Mouse (Mus musculus): Measurements from ENCODE around the gene Capg. TPM values are rescaled to one million over a fixed set of nuclear protein-coding genes. Genes with fewer than 3 reads are reported as not detected.

Gene Capg
- polyA plus RNA-seq, 1 experiment from 2014 or later, result 5.4 TPM

DNA sequence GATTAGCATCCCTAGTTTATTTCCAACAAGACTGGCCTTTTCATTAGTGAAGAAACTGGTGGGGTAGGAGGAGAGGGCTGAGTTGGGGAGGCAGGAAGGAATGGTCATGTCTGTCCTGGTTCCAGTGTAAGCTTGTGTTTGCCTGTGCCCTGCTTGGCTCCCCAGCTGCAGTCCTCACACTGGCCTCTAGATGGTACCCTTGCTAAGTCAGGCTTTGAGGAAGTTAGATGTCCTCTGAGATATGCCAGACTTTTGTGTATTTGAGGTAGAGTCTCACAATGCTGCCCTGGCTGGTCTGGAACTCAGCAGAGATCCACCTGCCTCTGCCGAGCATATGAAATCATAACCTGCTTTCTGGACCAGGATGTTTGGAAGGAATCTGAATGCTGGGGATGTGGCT is 57.5 kb downstream of the Capg start:
- Histone ChIP-seq H3K36me3 (replicated peaks) (peaks cover 17% of the 10 kb centered on the region), H3K4me2 (no peak overlapping the region), H3K27me3 (no peaks in the 10 kb centered on the region), H3K4me1 (peaks cover 21% of the 10 kb centered on the region), H3K4me3 (replicated peaks) (no peak overlapping the region), H3K9ac (no peak overlapping the region), H3K9me3 (no peaks in the 10 kb centered on the region), H3K27ac (no peak overlapping the region)
- ATAC-seq (ENCODE audit: low FRiP score), result 0 out of 2 replicates have a peak, but pooled peaks have one; percentile 9
- 66% methylated on average over 1 of the region's 1 CpGs for WGBS

DNA sequence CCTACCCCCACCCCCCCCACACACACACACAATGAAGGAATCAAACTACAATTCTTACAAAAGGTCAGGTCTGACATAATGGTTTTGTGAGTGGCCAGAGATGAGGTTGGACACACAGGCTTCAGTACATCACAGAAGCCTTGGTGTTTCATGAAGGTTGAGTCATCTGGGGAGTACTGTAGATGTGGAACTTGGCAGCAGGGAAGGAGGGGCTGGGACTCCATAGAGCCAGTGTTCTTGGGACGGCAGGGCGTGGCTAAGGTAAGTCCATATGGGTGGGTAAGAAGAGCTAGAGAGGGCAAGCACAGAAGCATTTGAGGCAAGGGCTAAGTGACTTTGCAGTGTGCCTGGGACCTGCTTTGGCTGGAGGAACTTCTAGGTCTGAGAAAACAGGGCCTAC is 59.9 kb downstream of the Capg start:
- peaks cover 33% of the 10 kb centered on the region for H3K36me3 ChIP-seq (replicated peaks)
- no peak overlapping the region for H3K27ac ChIP-seq
- no peak for ATAC-seq (ENCODE audit: low FRiP score)
- no peaks in the 10 kb centered on the region for H3K27me3 ChIP-seq
- H3K9ac ChIP-seq, result no peak overlapping the region
- no peak overlapping the region for H3K4me2 ChIP-seq
- peaks cover 3% of the 10 kb centered on the region for H3K4me1 ChIP-seq
- no peaks in the 10 kb centered on the region for H3K9me3 ChIP-seq
- H3K4me3 ChIP-seq (replicated peaks), result no peak overlapping the region
- WGBS, result 69% methylated on average over 2 of the region's 2 CpGs

DNA sequence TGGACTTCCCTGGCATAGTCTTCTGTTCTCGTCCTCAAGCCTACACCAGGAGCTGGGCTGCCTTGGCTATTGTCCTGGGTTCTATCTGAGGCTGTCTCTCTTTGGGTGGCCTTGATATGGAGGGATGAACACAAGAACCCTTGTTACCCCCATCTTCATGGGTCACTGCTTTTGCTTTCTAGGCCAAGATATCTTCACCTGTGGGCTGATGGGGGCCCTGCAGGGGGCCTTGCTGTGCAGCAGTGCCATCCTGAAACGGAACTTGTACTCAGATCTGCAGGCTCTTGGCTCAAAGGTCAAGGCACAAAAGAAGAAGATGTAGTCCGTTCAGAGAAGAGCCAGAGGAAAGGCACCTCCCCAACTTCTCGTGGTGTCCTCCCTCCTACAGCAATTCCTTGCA is 62.9 kb downstream of the Capg start:
- no peaks in the 10 kb centered on the region for H3K9me3 ChIP-seq
- no peak for ATAC-seq (ENCODE audit: low FRiP score)
- no peak overlapping the region for H3K27ac ChIP-seq
- H3K27me3 ChIP-seq, result no peaks in the 10 kb centered on the region
- no peak overlapping the region for H3K4me3 ChIP-seq (replicated peaks)
- H3K4me2 ChIP-seq, result no peak overlapping the region
- H3K4me1 ChIP-seq, result no peaks in the 10 kb centered on the region
- WGBS, result 83% methylated on average over 4 of the region's 4 CpGs
- no peak overlapping the region for H3K9ac ChIP-seq
- peaks cover 60% of the 10 kb centered on the region for H3K36me3 ChIP-seq (replicated peaks)

DNA sequence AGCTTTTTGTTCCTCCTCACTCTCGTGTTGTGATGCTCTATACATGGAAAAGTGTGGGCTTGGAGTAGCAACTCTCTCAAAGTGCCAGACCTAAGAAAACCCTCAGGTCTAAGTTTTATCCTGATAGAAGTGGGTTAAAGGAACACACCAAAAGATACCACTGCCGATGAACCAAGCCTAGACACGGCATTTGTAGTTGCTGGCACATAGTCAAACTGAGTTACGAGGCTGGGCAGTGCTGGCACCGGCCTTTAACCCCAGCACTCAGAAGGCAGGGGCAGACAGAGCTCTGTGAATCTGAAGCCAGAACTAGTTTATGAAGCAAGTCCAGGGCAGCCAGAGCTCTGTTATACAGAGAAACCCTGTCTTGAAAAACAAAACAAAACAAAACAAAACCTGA is 63.5 kb downstream of the Capg start:
- Histone ChIP-seq H3K9ac (no peak overlapping the region), H3K4me1 (no peaks in the 10 kb centered on the region), H3K36me3 (replicated peaks) (peaks cover 60% of the 10 kb centered on the region), H3K4me2 (no peak overlapping the region), H3K4me3 (replicated peaks) (no peak overlapping the region), H3K27me3 (no peaks in the 10 kb centered on the region), H3K27ac (no peak overlapping the region), H3K9me3 (no peaks in the 10 kb centered on the region)
- ATAC-seq (ENCODE audit: low FRiP score), result no peak
- WGBS, result 89% methylated on average over 5 of the region's 5 CpGs

DNA sequence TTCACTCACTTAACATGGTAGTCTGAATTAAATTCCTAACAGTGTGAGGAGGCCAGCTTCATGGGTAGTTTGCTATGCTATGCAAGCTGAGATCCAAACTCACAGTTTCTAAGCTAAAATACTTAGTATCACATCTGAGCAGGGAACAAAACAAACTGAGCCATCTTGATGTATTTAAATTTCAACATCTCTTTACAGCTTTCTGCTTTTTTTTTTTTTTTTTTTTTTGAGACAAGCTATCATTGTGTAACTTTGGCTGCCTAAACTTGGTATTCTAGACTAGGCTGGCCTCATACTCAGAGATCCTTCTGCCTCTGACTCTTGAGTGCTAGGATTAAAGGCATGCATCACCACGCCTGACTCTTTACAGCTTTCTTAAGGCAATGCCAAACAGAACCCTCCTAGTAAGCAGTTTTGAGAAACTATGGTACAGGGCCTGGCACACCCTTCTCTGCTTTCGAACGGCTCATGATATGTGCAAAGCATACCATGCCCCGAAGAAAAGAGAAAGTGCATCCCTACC is 64.5 kb downstream of the Capg start:
- H3K4me1 ChIP-seq, result peaks cover under 1% of the 10 kb centered on the region; the same call in 1 of the 2 replicates
- peaks cover 66% of the 10 kb centered on the region for H3K36me3 ChIP-seq (replicated peaks)

DNA sequence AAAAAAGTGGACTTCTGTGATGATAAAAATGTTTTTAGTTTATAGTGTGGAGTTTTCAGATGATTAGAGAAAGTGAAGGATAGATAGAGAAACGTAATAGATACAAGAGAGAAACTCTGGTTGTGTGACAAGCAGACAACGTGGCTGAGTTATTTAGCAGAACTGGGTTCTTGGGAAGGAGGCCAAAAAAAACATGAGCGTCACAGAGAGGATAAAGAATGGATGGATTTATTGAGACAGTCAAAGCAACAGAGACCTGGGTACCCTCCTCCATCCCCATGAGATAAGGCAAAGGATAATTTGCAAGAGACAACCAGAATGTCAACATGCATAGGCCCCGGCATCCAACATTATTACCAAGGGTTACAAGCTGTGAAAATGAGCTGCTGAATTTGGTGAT is 66.1 kb downstream of the Capg start:
- WGBS, result 91% methylated on average over 4 of the region's 4 CpGs
- H3K36me3 ChIP-seq (replicated peaks), result peaks cover 66% of the 10 kb centered on the region
- H3K4me2 ChIP-seq, result no peak overlapping the region
- no peak overlapping the region for H3K4me3 ChIP-seq (replicated peaks)
- no peak for ATAC-seq (ENCODE audit: low FRiP score)
- no peaks in the 10 kb centered on the region for H3K27me3 ChIP-seq
- no peak overlapping the region for H3K9ac ChIP-seq
- H3K4me1 ChIP-seq, result peaks cover 16% of the 10 kb centered on the region
- H3K27ac ChIP-seq, result no peak overlapping the region
- no peaks in the 10 kb centered on the region for H3K9me3 ChIP-seq

More for the DNA sequence above, 64.5 kb downstream of the Capg start:
- no peaks in the 10 kb centered on the region for H3K9me3 ChIP-seq
- 88% methylated on average over 4 of the region's 4 CpGs for WGBS
- no peak overlapping the region for H3K27ac ChIP-seq
- H3K4me3 ChIP-seq (replicated peaks), result no peak overlapping the region
- H3K4me2 ChIP-seq, result no peak overlapping the region
- H3K27me3 ChIP-seq, result no peaks in the 10 kb centered on the region
- no peak for ATAC-seq (ENCODE audit: low FRiP score)
- no peak overlapping the region for H3K9ac ChIP-seq

Other genes with a start within 250 kb of the Capg start
- gene Sftpb, start 239.8 kb upstream of the Capg start, polyA plus RNA-seq (2016; fragmentation: Nextera tagmentation; extraction: Ambion mirVana), result not detected in 2 replicates
- 74.0 and 76.4 TPM in 2 replicates for gene Usp39, start 199.2 kb upstream of the Capg start, polyA plus RNA-seq (2016; fragmentation: Nextera tagmentation; extraction: Ambion mirVana)
- 28.5 and 30.4 TPM in 2 replicates for gene 0610030E20Rik, start 197.1 kb upstream of the Capg start, polyA plus RNA-seq (2016; fragmentation: Nextera tagmentation; extraction: Ambion mirVana)
- 4.0 and 4.1 TPM in 2 replicates for gene Tmem150a, start 188.9 kb upstream of the Capg start, polyA plus RNA-seq (2016; fragmentation: Nextera tagmentation; extraction: Ambion mirVana)
- 97.4 and 97.5 TPM in 2 replicates for gene Rnf181, start 177.4 kb upstream of the Capg start, polyA plus RNA-seq (2016; fragmentation: Nextera tagmentation; extraction: Ambion mirVana)
- gene Vamp5, start 163.9 kb upstream of the Capg start, polyA plus RNA-seq (2016; fragmentation: Nextera tagmentation; extraction: Ambion mirVana), result 6.0 and 7.6 TPM in 2 replicates
- 24.6 and 26.0 TPM in 2 replicates for gene Vamp8, start 153.7 kb upstream of the Capg start, polyA plus RNA-seq (2016; fragmentation: Nextera tagmentation; extraction: Ambion mirVana)
- gene Ggcx, start 130.1 kb upstream of the Capg start, polyA plus RNA-seq (2016; fragmentation: Nextera tagmentation; extraction: Ambion mirVana), result 19.1 and 19.8 TPM in 2 replicates
- gene Mat2a, start 104.8 kb upstream of the Capg start, polyA plus RNA-seq (2016; fragmentation: Nextera tagmentation; extraction: Ambion mirVana), result 475 and 476 TPM in 2 replicates
- 0.40 and 0.47 TPM in 2 replicates for gene Sh2d6, start 22.7 kb upstream of the Capg start, polyA plus RNA-seq (2016; fragmentation: Nextera tagmentation; extraction: Ambion mirVana)
- 16.0 and 16.2 TPM in 2 replicates for gene Elmod3, start 54.0 kb downstream of the Capg start, polyA plus RNA-seq (2016; fragmentation: Nextera tagmentation; extraction: Ambion mirVana)
- 4.6 and 5.3 TPM in 2 replicates for gene Retsat, start 54.1 kb downstream of the Capg start, polyA plus RNA-seq (2016; fragmentation: Nextera tagmentation; extraction: Ambion mirVana)
- 31.0 and 32.1 TPM in 2 replicates for gene Tgoln1, start 72.6 kb downstream of the Capg start, polyA plus RNA-seq (2016; fragmentation: Nextera tagmentation; extraction: Ambion mirVana)
- gene Tcf7l1, start 244.9 kb downstream of the Capg start, polyA plus RNA-seq (2016; fragmentation: Nextera tagmentation; extraction: Ambion mirVana), result 24.4 and 25.9 TPM in 2 replicates